Mouse (Mus musculus): ENCODE measurements around the gene Cactin.

DNA sequence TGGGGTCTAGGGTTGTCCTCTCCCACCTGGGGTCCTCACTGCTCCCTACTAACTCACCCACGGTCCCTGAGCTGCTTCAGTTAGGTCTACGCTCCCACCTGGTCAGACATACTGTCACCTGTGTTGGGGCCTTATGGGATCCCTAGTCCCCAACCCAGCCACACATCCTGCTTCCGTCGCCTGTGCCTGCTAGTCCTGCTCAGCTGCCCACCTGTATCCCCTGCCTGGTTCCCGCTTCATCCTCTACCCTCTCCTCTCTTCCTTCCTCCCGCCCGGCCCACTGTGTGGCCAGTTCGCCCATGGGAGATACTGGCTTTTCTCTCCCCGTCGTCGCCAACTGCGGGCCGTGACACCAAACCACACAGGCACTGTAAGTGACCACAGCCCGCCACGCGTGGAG is 5.3 kb upstream of the Cactin start:
- TF ChIP-seq CTCF (IDR thresholded peaks at IDR 0.05; ENCODE audit: borderline replicate concordance, insufficient read depth, low read length) (no peak), POLR2A (IDR thresholded peaks at IDR 0.05; ENCODE audit: low read depth, low read length) (no peak)

Data from embryonic fibroblast, embryonic 13.5 days (primary cell).